Mouse (Mus musculus): ENCODE measurements around the gene L2hgdh.

DNA sequence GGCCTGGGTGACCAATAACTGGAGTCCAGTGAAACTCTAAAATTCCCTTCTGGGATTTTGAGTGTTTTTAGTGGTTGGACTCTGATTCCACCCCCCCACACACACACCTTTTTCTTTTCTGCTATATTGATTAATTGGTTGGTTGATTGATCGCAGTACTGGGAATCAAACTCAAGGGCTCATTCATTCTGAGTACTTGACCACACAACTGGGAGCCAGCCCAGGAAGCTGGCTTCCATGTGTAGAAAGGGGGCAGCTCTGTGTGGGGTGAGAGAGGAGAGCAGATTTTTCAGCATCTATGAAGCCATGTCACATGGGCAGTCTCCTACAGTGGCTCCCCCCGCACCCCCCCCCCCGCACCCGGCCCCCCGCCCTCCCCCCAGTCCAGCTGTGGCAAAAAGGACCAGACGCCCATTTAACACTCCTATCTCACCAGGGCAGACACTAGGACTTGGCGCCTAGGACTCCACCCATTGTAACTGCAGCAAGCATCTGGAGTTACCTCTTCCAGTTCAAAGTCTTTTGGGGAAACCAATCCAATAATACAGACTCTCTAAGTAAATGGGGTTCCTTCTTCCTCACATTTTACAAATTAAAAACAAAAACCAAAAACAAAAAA, 34.7 kb upstream of the L2hgdh start:
- TF ChIP-seq POLR2A (IDR thresholded peaks at IDR 0.05; ENCODE audit: low read depth, low read length) (no peak), CTCF (conservative IDR thresholded peaks at IDR 0.05; ENCODE audit: insufficient read depth, insufficient read length, low read depth, low read length) (no peak)
